Mouse (Mus musculus) CH12F3 (cell line): ENCODE results near the gene Tekt2.

ENCODE experiments used
- in situ Hi-C: fragments of 300-500 bp; cut with MboI; formaldehyde crosslinking; loops from 2 replicates; pipeline ENCODE4 v1.14.3; 2020; ENCODE audit warnings: low sequenced_read_pairs

Gene Tekt2

DNA sequence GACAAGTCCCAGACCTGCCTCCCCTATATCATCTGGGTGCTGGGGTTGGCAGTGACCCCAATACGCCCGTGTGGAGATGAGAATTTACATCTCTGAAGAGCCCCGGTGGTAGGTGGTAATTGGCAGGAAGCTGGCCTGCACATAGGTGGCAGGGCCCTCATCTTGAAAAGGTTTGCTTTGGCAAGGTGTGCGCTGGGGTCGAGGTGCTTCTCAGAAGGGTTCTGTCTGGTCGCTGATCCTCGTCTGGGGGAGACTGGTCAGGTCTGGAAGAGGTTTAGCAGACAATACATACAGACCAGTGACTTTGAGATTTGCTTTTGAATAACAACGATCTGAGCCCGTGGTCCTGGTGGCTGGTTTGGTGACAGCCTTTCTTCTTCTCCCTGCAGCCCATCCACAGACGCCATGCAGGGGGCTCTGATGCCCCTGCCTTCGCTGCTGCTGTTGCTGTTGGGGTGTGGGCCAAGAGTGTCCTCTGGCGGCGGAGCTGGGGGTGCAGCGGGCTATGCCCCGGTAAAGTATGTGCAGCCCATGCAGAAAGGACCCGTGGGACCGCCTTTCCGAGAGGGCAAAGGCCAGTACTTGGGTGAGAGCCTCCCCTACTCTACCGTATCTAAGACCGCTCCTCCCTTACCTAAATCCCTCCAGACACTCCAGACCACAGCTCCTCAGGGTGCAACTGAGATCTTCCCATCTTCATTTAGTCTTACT, 16.1 kb downstream of the Tekt2 start:
- in situ Hi-C loops, result loop anchor here (10.0 kb wide), 1 partner anchor 85 kb away; no protein-coding TSS in a partner anchor

DNA sequence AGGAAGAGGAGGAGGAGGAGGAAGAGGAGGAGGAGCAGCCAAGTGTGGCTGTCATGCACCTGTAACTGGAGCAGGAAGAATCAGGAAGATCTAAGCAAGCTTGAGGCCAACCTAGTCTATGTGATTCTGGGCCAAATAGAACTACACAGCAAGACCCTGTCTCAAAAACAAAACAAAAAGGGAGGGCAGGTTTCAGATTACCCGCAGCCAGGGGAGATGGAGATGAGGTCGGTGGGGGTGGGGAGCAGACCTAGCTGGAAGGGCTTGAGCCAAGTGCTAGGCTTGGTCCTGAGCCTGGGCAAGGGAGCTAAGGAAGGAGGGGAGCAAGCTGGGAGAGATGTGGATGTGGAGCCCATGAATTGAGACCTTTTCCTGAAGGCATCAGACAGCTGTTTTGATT, 18.7 kb downstream of the Tekt2 start:
- in situ Hi-C loops, result loop anchor here (10.0 kb wide), 1 partner anchor 82 kb away; no protein-coding TSS in a partner anchor

GRCm38 (mm10) chr4:126306058-126306457, 19.4 kb downstream of the Tekt2 start:
- in situ Hi-C loops, result loop anchor here (10.0 kb wide), 1 partner anchor 81 kb away; no protein-coding TSS in a partner anchor

DNA sequence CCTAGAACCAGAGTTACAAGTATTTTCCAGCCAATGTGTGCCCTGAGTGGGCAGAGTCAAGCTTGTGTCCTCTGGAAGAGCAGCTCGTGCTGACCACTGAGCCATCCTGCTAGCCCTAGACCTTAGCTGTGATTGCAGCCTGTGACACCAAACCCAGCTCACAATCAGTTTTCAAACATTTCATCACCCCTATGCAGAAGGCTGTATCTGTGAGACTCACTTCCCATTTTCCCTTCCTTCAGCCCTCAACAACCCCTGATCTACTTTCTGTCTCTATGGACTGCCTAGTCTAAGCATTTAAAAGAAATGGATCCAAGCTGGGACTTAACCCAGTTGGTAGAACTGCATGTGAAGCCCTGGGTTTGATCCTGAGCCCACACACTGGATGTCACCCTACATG, 20.1 kb downstream of the Tekt2 start:
- in situ Hi-C loops, result loop anchor here (10.0 kb wide), 1 partner anchor 81 kb away; no protein-coding TSS in a partner anchor

- in situ Hi-C loops, result loop anchor here (10.0 kb wide), 1 partner anchor 79 kb away; no protein-coding TSS in a partner anchor
These were observed 21.6 kb downstream of the Tekt2 start for GRCm38 (mm10) chr4:126303877-126304276.

- in situ Hi-C loops, result loop anchor here (10.0 kb wide), 1 partner anchor 77 kb away; no protein-coding TSS in a partner anchor
These were observed 23.7 kb downstream of the Tekt2 start for GRCm38 (mm10) chr4:126301584-126302309.

GRCm38 (mm10) chr4:126300916-126301583, 24.4 kb downstream of the Tekt2 start:
- in situ Hi-C loops, result loop anchor here (10.0 kb wide), 1 partner anchor 76 kb away; no protein-coding TSS in a partner anchor

GRCm38 (mm10) chr4:126296617-126297101, 28.8 kb downstream of the Tekt2 start:
- in situ Hi-C loops, result no loop called here

DNA sequence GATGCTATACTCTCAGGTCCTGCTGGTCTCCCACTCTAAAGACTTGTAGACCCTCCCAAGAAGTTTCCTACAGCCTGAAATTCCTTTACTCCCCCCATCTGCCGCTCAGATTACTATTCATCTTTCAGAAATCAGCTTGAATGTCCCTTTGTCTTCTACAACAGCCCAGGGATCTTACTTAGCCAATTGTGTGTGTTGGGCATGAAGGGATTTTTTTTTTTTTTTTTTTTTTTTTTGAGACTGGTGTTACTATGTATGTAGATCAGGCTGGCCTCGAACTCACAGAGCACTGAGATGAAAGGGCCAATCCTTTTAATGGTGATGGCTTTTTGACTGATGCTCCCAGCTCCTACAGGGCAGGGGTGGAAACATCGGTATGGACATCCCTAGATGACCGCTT, 29.6 kb downstream of the Tekt2 start:
- in situ Hi-C loops, result no loop called here

DNA sequence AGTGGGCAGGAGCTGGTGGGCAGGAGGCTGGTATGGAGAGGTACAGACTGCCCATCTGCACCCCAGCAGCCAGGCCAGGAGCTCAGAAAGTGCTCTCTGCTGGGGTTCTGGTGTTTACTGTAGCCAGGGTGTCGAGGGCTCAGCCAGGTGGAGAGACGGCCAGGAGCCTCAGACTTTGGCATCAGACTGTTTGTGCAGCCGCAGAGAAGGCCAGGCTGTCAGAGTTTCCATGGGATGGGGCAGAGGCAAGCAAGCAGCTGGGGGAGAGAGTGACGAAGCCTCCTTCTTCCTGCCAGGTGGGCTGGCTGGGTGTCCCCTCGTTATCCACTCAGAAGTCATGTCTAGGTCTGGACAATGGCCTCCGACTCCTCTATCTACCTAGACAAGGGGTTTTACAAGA, 30.3 kb downstream of the Tekt2 start:
- in situ Hi-C loops, result no loop called here

DNA sequence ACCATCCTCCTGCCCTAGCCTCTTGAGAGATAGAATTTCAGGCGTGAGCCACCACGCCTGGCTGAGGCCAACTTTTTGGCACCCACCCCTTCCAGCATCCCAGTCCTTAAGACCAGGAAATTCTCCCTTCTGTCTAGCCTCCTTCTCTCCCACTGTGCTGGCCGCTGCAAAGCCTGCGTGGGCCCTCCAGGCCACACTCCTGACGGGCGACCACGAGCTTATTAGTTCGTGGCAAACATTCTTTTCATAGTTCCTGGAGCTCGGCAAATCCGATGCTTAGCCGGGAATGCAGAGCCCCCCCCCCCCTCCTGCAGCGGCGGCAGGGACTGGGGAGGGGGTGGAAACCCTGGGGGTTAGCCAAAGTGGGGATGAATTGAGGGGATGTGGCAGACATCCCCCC, 34.3 kb downstream of the Tekt2 start:
- in situ Hi-C loops, result no loop called here

GRCm38 (mm10) chr4:126290314-126290713, 35.2 kb downstream of the Tekt2 start:
- in situ Hi-C loops, result no loop called here

DNA sequence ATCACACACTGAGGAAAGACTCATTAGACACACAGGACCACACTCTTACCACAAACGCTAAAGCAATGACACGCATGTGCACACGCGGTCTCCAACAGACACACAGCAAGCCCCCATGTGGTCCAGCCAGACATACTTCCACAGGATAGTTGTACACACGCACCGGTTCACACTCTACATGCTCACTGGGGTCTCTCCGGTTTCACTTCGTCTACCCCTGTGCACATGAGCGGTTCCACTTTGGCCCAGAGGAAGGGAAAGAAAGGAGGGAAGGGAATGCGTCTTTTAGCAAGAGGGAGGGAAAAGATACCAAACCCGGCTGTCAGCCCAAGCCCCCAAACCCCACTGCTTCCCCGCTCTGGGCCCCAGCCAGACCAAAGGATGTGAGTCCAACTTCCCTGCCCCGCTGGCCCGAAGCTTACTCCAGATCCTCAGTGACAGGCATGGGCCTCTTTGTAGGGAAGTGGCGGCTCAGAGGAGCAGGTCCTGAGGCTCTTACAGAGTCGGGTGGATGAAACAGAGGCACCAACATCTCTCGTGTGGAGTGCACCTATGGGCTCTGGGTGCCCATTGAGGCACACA, 37.3 kb downstream of the Tekt2 start:
- in situ Hi-C loops, result no loop called here

- in situ Hi-C loops, result no loop called here
These were observed 38.0 kb downstream of the Tekt2 start for GRCm38 (mm10) chr4:126287302-126287995.

DNA sequence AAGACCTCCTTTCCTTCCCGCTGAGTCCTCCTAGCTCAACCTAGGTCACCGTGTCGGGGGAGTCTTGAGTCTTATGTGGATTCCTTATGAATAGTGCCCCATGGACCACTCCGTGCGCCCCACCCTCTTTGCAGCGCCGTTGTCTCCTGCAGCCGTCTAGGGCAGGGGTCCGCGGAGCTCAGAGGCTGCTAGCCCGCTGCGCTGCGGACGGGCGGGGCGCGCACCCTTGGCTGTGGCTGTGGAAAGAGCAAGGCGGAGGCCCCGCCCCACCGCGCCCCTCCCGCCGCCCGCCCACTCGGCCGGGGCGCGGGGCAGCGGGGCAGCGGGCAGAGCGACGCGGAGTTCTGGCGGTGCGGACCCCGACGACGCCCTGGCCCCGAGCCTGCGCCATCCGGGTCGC, 39.0 kb downstream of the Tekt2 start, which contains the start of gene Col8a2:
Gene Col8a2, plus strand, starts transcription at position 302 of the 400 bp plus-strand sequence.
- in situ Hi-C loops, result no loop called here

- in situ Hi-C loops, result no loop called here
These were observed 41.9 kb downstream of the Tekt2 start for GRCm38 (mm10) chr4:126283582-126283981.

- in situ Hi-C loops, result no loop called here
These were observed 43.8 kb downstream of the Tekt2 start for GRCm38 (mm10) chr4:126281706-126282105.

DNA sequence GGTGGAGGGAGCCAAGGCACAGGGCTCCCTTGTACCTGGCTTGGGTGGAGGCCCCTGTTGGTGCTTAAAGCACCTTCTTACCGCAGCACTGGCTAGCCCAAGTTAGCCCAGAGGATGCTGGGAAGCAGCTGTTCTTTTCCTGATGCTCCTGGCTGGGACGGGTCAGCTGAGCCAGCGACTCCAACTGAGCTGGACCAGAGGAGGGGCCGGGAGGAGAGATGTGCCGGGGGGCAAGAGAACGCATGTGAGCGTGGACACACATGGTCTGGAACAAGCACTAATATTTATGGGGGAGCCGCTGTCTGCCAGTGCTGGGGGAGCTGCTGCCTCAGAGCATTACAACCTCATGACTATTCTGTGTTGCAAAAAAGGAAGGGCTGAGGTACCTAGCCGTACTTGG, 46.5 kb downstream of the Tekt2 start:
- in situ Hi-C loops, result no loop called here

DNA sequence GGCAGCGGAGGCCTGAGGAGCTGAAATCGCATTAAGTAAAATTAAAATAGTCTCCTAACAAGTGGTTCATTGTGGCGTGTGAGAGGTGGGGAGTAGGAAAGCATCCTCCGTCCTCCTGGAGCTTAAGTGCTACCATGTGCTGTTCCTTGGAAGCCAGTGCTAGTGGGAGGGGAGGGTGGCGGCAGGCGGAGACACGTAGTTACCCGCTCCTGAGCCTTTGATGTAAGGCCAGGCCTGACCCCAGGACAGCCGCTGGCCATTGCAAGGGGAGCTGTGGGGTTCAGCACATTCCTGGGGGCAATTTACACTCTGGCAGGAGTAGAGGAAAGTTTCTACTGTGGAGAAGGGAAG, 46.9 kb downstream of the Tekt2 start:
- in situ Hi-C loops, result no loop called here

DNA sequence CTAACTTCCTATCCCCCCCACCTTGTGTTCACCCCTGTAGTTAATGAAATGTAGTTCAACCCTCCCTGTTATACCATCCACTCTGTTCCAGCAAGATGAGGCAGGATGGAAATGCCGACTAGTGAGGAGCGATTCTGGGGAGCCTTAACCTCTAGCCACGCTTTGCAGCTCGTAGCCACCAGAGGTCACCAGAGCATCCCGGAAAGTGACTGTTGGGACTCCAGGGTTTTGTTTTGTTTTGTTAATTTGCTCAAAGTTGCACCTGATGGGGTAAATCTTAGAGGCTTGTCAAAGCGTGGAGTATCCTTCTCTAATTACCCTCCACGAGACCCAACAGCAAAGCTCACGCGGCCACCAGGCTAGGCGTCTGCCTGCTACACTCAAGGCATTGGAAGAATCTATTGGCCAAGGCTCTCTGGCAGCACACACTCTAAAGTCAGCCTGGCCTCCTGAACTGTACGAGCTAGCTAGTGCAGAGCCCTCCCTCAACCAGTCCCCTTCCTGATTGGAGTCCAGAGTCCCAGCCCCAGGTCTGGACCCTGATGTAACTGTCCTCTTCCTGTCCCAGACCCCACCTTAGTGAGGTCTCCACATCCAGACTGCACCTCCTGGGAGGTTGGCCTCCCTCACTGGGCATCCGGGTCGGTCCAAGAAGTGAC, 47.5 kb downstream of the Tekt2 start:
- in situ Hi-C loops, result no loop called here
